ENCODE assay signal across 23 mouse cellular contexts in the genomic region with DNA sequence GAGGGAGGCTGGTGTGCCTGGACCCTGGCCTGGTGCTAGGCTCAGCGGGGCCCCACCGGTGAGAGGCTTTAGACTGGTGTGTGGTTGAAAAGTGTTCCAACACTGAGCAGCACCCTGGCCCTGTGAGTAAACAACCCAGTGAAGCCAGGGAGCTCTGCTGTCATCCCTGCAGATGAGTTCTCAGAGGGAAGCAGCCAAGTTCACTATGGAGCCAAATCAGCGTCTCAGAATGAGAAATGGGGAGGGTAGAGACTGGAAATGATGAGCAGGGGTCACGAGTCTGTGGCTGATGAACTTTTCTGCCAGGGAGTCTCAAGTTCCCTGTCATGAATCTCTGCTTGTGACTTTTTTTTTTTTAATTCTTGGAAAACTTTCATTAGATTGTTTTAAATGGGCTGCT. TPM values are rescaled to one million over a fixed set of nuclear protein-coding genes. Genes with fewer than 3 reads are reported as not detected.
"Had no signal": no experiment of that assay in that cellular context is flagged by ENCODE, and none has a peak within 500 bp of the region (broad histone marks: within the 10 kb centered on the region; RNA-seq: fewer than 3 reads in every experiment).

No protein-coding gene starts in this region.

- H3K27me3 ChIP-seq: midbrain, embryonic 13.5 days had no signal

- ATAC-seq: intestine, postnatal 0 days; liver, postnatal 0 days; midbrain, embryonic 13.5 days had no signal

- H3K9ac ChIP-seq: limb, embryonic 12.5 days; limb, embryonic 15.5 days; liver, embryonic 14.5 days; liver, postnatal 0 days; midbrain, embryonic 13.5 days; neural tube, embryonic 12.5 days; neural tube, embryonic 15.5 days had no signal

- H3K36me3 ChIP-seq: limb, embryonic 12.5 days; limb, embryonic 15.5 days; midbrain, embryonic 13.5 days; neural tube, embryonic 12.5 days; neural tube, embryonic 15.5 days had no signal

- H3K4me3 ChIP-seq: layer of hippocampus, adult 2 months; limb, embryonic 12.5 days; limb, embryonic 15.5 days; midbrain, embryonic 13.5 days; neural tube, embryonic 12.5 days; neural tube, embryonic 15.5 days had no signal

- H3K9me3 ChIP-seq: limb, embryonic 12.5 days; limb, embryonic 15.5 days; midbrain, embryonic 13.5 days; neural tube, embryonic 12.5 days; neural tube, embryonic 15.5 days had no signal

- DNase-seq: kidney, adult 2 months; kidney, postnatal 25 days; layer of hippocampus, adult 9-11 months; liver, postnatal 0 days; lung, postnatal 10 days; right cerebral cortex, adult 18-20 months; right cerebral cortex, postnatal 14 days; right cerebral cortex, postnatal 4 days; thymus, adult 2 months; thymus, postnatal 14 days; thymus, postnatal 4 days had no signal

- H3K27ac ChIP-seq: kidney, postnatal 0 days; layer of hippocampus, adult 2 months; limb, embryonic 12.5 days; limb, embryonic 15.5 days; liver, embryonic 14.5 days; macrophage; midbrain, embryonic 13.5 days; neural tube, embryonic 12.5 days; neural tube, embryonic 15.5 days; stomach, postnatal 0 days had no signal

- H3K4me2 ChIP-seq: limb, embryonic 12.5 days; limb, embryonic 15.5 days; liver, embryonic 11.5 days; midbrain, embryonic 13.5 days; neural tube, embryonic 12.5 days; neural tube, embryonic 15.5 days had no signal

- H3K4me1 ChIP-seq: limb, embryonic 12.5 days; limb, embryonic 15.5 days; midbrain, embryonic 13.5 days; neural tube, embryonic 15.5 days had no signal

RNA-seq across cellular contexts. Expression of gene Irx2, which starts 36.1 kb away (rescaled TPM):
- polyA plus RNA-seq: liver, postnatal 0 days; macrophage had no signal
